Mouse (Mus musculus) neural tube, embryonic 11.5 days (tissue): ENCODE measurements around the gene Rusc2. TPM values are rescaled to one million over a fixed set of nuclear protein-coding genes. Genes with fewer than 3 reads are reported as not detected.

Experiments used
- ATAC-seq: fragments of 200-750 bp; cut with Nextera tagmentation; 2 replicates; pipeline ENCODE4 v1.8.0; 2017; ENCODE audit warnings: moderate number of reproducible peaks, mild to moderate bottlenecking, moderate TSS enrichment, moderate library complexity; ENCODE audit not compliant: insufficient read depth, low FRiP score, low TSS enrichment
- DNase-seq: peaks from one replicate; pipeline ENCODE4 v3.0.0-alpha.2; 2015; ENCODE audit warnings: low spot score
- H3K27ac ChIP-seq: fragments of 300-500 bp; sonication (generic); 2 replicates; pipeline ENCODE4 v1.5.1; 2014; ENCODE audit warnings: low read depth, mild to moderate bottlenecking, low read length
- H3K27me3 ChIP-seq: fragments of 300-500 bp; sonication (generic); 2 replicates; pipeline ENCODE4 v1.6.1; 2014; ENCODE audit warnings: mild to moderate bottlenecking, low read length, mixed read lengths; ENCODE audit not compliant: control insufficient read depth, insufficient read depth
- H3K36me3 ChIP-seq: fragments of 300-500 bp; sonication (generic); 2 replicates; pipeline ENCODE4 v1.6.1; 2014; ENCODE audit warnings: mild to moderate bottlenecking, low read length, moderate library complexity, mixed read lengths; ENCODE audit not compliant: control insufficient read depth, insufficient read depth
- H3K4me1 ChIP-seq: fragments of 300-500 bp; sonication (generic); 2 replicates; pipeline ENCODE4 v1.6.1; 2014; ENCODE audit warnings: low read length, mixed read lengths; ENCODE audit not compliant: control insufficient read depth, insufficient read depth
- H3K4me2 ChIP-seq: fragments of 300-500 bp; sonication (generic); 2 replicates; pipeline ENCODE4 v1.6.1; 2014; ENCODE audit warnings: low read depth, mild to moderate bottlenecking, moderate library complexity
- H3K4me3 ChIP-seq: fragments of 300-500 bp; sonication (generic); 2 replicates; pipeline ENCODE4 v1.5.1; 2014; ENCODE audit warnings: low read depth, low read length
- H3K9ac ChIP-seq: fragments of 300-500 bp; sonication (generic); 2 replicates; pipeline ENCODE4 v1.6.1; 2014; ENCODE audit warnings: mild to moderate bottlenecking, low read length
- H3K9me3 ChIP-seq: fragments of 300-500 bp; sonication (generic); 2 replicates; pipeline ENCODE4 v1.6.1; 2016; ENCODE audit warnings: low read length; ENCODE audit not compliant: control insufficient read depth
- WGBS: fragments of 180-500 bp; shearing (Covaris S2); extraction: QIAGEN DNeasy Blood & Tissue Kit; methylation state at CpG from one replicate; pipeline ENCODE4 v1.1.7; 2014; 5-methylcytosine and 5-hydroxymethylcytosine counted together
- polyA plus RNA-seq: library from polyadenylated mRNA; unstranded; fragments of >200 nt; fragmentation: Nextera tagmentation; extraction: Ambion mirVana; gene quantifications from 2 replicates; pipeline ENCODE4 v1.2.1, GENCODE M21; 2014

The Rusc2 gene
- polyA plus RNA-seq, 1 experiment from 2014 or later: 17.9 TPM

DNA sequence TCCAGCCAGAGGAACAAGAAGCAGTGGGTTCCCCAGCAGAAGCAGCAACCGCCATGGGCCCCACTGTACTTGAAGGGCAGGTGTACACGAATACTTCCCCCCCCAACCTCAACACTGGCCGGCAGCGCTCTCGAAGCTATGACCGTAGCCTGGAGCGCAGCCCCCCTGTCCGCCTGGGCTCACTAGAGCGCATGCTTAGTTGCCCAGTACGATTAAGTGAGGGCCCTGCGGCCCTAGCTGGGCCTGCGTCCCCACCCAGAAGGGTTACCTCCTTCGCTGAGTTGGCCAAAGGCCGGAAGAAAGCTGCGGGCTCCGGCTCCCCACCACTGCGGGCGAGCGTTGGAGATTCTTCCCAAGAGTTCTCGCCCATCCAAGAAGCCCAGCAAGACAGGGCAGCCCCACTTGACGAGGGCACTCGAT lies 34.3 kb downstream of the Rusc2 start:
- ATAC-seq (no peak), DNase-seq (no peak)
- H3K36me3 ChIP-seq: peaks cover 10% of the 10 kb centered on the region
- H3K4me1 ChIP-seq: no peaks in the 10 kb centered on the region
- WGBS: 92% methylated on average over 22 of the region's 22 CpGs
- no peaks in the 10 kb centered on the region for H3K9me3 ChIP-seq
- H3K27ac ChIP-seq: no peak overlapping the region
- no peak overlapping the region for H3K9ac ChIP-seq
- H3K4me3 ChIP-seq: no peak overlapping the region
- no peak overlapping the region for H3K4me2 ChIP-seq
- H3K27me3 ChIP-seq: no peaks in the 10 kb centered on the region

DNA sequence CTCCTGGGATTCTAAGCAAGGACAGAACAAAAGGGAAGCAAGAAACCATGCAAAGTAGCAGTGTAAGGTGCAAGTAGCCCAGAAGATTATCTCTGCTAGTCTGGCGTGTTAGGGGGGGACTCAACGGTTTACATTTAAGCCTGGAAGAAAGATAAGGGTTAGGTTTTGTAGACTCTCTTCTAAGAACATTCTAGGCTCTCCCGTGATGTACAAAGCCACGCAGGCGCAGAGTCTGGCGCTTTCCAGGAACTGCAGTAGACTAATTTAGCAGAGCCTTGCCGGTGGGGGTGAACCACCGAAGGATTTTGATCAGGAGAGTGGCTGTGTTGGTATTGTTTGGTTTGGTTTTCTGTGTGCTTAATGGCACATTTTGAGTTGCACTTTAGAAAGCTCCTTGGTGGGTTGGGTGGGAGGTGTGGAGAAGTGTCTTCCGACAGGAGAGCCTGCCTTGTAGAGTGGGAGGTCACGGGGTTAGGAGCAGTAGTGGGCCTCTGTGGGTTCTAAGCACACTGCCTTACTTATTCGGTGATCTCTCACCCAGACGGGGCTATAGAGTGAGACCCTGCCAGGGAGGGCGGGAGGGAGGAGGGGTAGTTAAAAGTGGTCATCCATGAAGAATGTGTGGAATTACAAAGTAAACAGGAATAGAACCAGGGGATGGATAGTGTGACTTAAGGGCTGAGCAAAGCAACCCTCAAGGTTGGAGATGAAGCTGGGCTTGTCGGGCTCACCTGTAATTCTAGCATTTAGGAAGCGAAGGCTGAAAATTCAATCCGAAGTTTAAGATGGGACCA lies 35.7 kb downstream of the Rusc2 start:
- Histone ChIP-seq H3K27ac (no peak overlapping the region), H3K4me3 (no peak overlapping the region), H3K9ac (no peak overlapping the region), H3K27me3 (no peaks in the 10 kb centered on the region), H3K36me3 (peaks cover 10% of the 10 kb centered on the region), H3K4me1 (no peaks in the 10 kb centered on the region), H3K4me2 (no peak overlapping the region), H3K9me3 (no peaks in the 10 kb centered on the region)
- ATAC-seq (no peak), DNase-seq (no peak)
- WGBS: 78% methylated on average over 16 of the region's 16 CpGs

DNA sequence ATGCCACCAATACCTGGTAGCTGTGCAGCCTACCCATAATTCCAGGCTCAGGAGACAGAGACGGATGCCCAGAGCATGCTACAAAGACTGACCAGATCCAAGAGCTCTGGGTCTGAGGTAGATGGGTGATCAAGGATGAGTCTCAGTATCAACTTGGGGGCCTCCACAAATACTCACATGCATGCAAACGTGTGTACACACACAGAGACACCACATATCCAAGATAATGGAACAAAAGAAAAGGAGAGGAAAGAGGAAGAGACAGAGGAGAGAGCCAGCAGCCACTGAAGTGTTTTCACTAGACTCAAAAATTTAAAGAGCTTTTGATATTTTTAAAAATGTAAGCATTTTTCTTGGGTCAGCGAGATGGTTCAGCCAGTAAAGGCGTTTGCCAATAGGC lies 36.7 kb downstream of the Rusc2 start:
- DNase-seq (no peak), ATAC-seq (no peak)
- WGBS: 82% methylated on average over 4 of the region's 4 CpGs

DNA sequence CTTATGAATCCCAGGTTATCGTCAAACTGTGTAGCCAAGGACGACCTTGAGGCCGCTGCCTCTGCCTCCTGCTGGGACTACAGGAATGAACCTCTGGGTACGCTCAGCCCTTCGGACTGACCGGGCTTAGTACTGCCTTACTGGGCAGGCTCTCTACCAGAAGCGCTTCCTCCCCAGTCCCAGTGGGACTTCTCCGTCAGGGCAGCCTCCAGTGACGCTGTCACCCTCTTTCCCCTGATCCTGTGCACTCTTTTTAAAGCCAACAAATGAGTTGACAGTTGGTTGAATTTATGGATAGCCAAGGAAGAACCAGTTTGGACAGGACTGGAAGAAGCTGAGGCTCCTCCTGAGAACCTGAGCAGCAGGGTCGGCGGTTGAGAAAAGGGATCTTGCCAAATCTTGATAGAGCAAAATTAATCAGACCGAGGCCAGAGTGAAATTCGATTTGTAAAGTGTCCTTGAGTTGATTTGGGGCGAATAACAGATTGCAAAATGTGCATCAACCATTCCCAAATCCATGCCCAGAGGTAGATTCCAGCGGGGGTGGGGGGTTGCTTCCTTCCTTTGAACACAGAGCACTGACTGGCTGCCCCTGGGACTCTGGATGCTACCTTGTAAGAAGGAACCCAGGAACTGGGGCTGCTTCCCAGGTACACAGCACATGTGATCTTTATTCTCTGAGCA lies 37.3 kb downstream of the Rusc2 start:
- Histone ChIP-seq H3K27me3 (0 out of 2 replicates have a peak, but pooled peaks cover 2% of the 10 kb centered on the region), H3K4me2 (no peak overlapping the region), H3K9me3 (no peaks in the 10 kb centered on the region), H3K4me3 (no peak overlapping the region), H3K9ac (no peak overlapping the region), H3K27ac (no peak overlapping the region), H3K4me1 (no peaks in the 10 kb centered on the region), H3K36me3 (peaks cover 12% of the 10 kb centered on the region)
- 59% methylated on average over 15 of the region's 15 CpGs for WGBS
- no peak for DNase-seq
- no peak for ATAC-seq

More for the DNA sequence above, 36.7 kb downstream of the Rusc2 start:
- no peak overlapping the region for H3K9ac ChIP-seq
- H3K4me1 ChIP-seq: no peaks in the 10 kb centered on the region
- no peak overlapping the region for H3K27ac ChIP-seq
- no peaks in the 10 kb centered on the region for H3K9me3 ChIP-seq
- no peak overlapping the region for H3K4me3 ChIP-seq
- no peaks in the 10 kb centered on the region for H3K27me3 ChIP-seq
- H3K36me3 ChIP-seq: peaks cover 10% of the 10 kb centered on the region
- no peak overlapping the region for H3K4me2 ChIP-seq

DNA sequence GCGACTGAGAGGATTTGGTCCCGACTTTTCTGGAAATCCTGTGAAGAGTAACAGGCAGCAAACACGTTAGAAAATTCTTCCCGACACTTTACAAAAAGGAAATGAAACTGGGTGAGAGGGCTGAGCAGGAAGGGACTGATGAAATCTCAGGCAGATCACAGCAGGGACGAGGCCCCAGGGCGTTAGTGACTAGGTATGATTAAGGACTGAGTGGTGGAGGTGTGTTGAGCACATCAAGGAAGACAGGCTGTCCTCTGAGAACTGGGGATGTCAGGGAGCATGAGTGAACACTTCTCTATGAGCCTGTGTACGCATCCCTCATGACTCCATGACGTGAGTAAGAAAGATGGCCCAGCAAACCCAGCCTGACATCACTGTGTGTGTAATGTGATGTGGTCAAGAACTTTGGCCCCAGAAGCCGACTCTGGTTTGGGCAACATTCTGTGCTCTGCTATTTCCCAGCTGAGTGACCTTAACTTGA lies 38.1 kb downstream of the Rusc2 start:
- Histone ChIP-seq H3K36me3 (peaks cover 13% of the 10 kb centered on the region), H3K4me3 (no peak overlapping the region), H3K9me3 (no peaks in the 10 kb centered on the region), H3K4me1 (no peaks in the 10 kb centered on the region), H3K9ac (no peak overlapping the region), H3K27me3 (peaks cover 3% of the 10 kb centered on the region), H3K27ac (no peak overlapping the region), H3K4me2 (no peak overlapping the region)
- ATAC-seq (no peak), DNase-seq (no peak)
- WGBS: 72% methylated on average over 9 of the region's 9 CpGs

DNA sequence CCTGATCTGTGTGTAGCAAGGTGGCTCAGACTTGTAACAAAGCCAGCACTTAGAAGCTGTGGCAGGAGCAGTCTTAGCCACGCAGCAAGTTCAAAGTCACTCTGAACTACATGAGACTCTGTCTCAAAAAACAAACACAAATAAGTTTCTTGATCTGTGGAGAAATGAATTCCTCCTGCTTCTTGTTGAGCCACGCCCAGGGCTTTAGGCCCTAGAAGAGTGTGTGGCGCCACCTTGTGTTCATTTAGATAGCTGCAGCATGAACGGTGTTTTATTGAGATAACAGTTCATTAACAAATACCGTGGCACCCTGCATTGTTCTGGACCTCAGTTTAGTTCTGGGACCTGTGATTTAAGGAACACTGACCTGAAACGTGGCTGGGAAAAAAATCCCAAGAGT lies 38.5 kb downstream of the Rusc2 start:
- no peak for ATAC-seq
- 7% methylated on average over 6 of the region's 6 CpGs for WGBS
- Histone ChIP-seq H3K4me3 (no peak overlapping the region), H3K27me3 (peaks cover 8% of the 10 kb centered on the region), H3K4me2 (no peak overlapping the region), H3K36me3 (peaks cover 14% of the 10 kb centered on the region), H3K9me3 (no peaks in the 10 kb centered on the region), H3K4me1 (0 out of 2 replicates have a peak, but pooled peaks cover under 1% of the 10 kb centered on the region), H3K9ac (no peak overlapping the region), H3K27ac (no peak overlapping the region)
- DNase-seq: peak; percentile 75

DNA sequence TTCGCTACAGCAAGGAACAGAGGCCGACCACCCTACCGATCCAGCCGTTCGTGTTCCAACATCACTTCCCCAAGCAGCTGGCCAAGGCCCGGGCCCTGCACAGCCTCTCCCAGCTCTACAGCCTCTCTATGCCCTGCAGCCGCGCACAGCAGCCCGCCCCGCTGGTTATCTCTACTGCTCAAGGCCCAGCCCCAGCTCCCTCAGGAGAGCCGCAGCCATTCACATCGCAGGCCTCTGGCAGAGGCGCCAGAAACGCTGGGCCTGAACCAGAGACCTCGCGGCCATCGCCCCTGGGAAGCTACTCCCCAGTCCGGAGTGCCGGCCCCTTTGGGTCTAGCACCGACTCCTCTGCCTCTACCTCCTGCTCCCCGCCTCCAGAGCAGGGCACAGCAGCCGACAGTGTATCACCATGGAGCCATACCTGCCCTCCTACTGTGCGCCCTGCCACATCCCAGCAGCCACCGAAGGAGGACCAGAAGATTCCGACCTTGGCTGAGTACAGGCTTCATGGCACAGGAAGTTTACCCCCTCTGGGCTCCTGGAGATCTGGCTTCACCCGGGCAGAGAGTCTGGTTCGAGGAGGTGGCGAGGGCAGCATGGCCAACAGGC lies 40.0 kb downstream of the Rusc2 start:
- WGBS: 76% methylated on average over 28 of the region's 28 CpGs
- H3K4me1 ChIP-seq: peaks cover 8% of the 10 kb centered on the region; the same call in 1 of the 2 replicates
- H3K9me3 ChIP-seq: no peaks in the 10 kb centered on the region
- ATAC-seq: no peak
- DNase-seq: no peak
- peaks cover 6% of the 10 kb centered on the region for H3K36me3 ChIP-seq
- H3K4me2 ChIP-seq: no peak overlapping the region
- no peak overlapping the region for H3K4me3 ChIP-seq
- no peak overlapping the region for H3K9ac ChIP-seq
- H3K27me3 ChIP-seq: peaks cover 22% of the 10 kb centered on the region
- no peak overlapping the region for H3K27ac ChIP-seq

DNA sequence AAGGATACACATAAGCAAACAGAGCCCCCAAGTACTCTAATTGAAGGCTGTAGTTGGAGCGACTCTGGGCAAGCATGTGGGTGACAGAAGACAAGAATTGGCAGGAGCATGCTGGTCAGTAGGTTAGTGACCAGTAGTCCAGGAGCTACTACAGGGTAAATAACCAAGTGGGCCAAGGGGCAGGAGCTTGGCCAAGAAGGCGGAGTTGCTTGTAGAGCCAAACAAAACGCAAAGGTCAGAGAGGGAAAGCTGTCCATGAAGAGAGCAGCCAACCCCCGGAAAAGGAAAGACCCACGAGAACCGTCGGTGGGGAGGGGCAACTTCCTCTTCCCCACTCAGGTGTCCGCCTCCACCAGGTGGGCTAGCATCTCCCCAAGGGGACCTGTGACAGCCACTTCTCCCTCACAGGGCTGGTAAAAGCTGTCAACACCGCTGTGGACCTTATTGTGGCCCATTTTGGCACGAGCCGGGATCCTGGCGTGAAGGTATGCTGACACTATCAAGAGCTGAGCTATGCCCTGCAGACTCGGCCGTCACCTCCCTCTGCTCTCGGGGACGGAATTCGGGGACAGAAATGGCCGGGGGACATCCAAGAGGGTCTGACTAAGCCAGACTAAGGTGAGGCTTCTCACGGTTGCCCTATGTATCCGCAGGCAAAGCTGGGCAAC lies 41.6 kb downstream of the Rusc2 start:
- Histone ChIP-seq H3K9me3 (no peaks in the 10 kb centered on the region), H3K9ac (no peak overlapping the region), H3K4me1 (peaks cover 10% of the 10 kb centered on the region; the same call in 1 of the 2 replicates), H3K4me3 (no peak overlapping the region), H3K27me3 (peaks cover 39% of the 10 kb centered on the region), H3K4me2 (no peak overlapping the region), H3K36me3 (peaks cover 6% of the 10 kb centered on the region), H3K27ac (no peak overlapping the region)
- WGBS: 94% methylated on average over 20 of the region's 20 CpGs
- DNase-seq (no peak), ATAC-seq (no peak)
